Mouse (Mus musculus) limb, embryonic 10.5 days (tissue): ENCODE data around the gene Sctr. TPM values are rescaled to one million over a fixed set of nuclear protein-coding genes. Genes with fewer than 3 reads are reported as not detected.

Source experiments
- DNase-seq: peaks from one replicate; pipeline ENCODE4 v3.0.0-alpha.2; 2017; ENCODE audit warnings: low spot score
- H3K27ac ChIP-seq: fragments of 300-500 bp; sonication (generic); 2 replicates; pipeline ENCODE4 v1.5.1; 2016; ENCODE audit warnings: mild to moderate bottlenecking
- H3K27me3 ChIP-seq: fragments of 300-500 bp; sonication (generic); 2 replicates; pipeline ENCODE4 v1.6.1; 2016; ENCODE audit warnings: low read depth, mild to moderate bottlenecking; ENCODE audit not compliant: poor library complexity, severe bottlenecking
- H3K36me3 ChIP-seq: fragments of 300-500 bp; sonication (generic); 2 replicates; pipeline ENCODE4 v1.6.1; 2016; ENCODE audit warnings: mild to moderate bottlenecking, moderate library complexity
- H3K4me1 ChIP-seq: fragments of 300-500 bp; sonication (generic); 2 replicates; pipeline ENCODE4 v1.6.1; 2016
- H3K4me3 ChIP-seq: fragments of 300-500 bp; sonication (generic); 2 replicates; pipeline ENCODE4 v1.5.1; 2016; ENCODE audit warnings: mild to moderate bottlenecking, moderate library complexity
- H3K9me3 ChIP-seq: fragments of 300-500 bp; sonication (generic); replicated peaks from 2 replicates; pipeline ENCODE4 v1.6.1; 2016; ENCODE audit warnings: mild to moderate bottlenecking
- WGBS: fragments of 180-500 bp; shearing (Covaris S2); methylation state at CpG from one replicate; pipeline ENCODE4 v1.1.7; 2016; 5-methylcytosine and 5-hydroxymethylcytosine counted together
- polyA plus RNA-seq: library from polyadenylated mRNA; unstranded; fragments of >200 nt; fragmentation: Nextera tagmentation; extraction: Ambion mirVana; gene quantifications from 2 replicates; pipeline ENCODE4 v1.2.1, GENCODE M21; 2016

Gene Sctr
- polyA plus RNA-seq, 1 experiment from 2014 or later, result 0.06 TPM

DNA sequence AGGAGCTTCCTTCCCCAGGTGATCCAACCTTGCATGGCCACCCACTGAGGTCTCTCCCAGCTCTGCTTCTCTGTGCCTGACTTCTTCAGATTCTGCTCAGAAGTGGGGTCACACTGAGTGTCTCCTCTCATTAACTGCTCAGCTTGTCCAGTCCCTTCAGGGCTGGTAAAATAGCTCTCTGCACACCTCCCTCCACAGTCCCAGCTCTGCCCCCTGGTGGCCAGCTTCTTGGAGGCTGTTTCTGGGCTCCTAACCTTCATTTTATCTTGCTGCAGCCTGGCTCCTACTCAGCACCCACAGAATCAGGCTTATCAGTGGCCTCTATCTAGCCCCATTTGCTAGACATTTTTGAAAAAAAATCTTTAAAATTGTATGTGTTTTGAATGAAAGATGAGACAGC lies 6.4 kb downstream of the Sctr start:
- peak; percentile 77 for DNase-seq
- no peak overlapping the region for H3K27ac ChIP-seq

GRCm38 (mm10) chr1:120016240-120016639 lies 9.5 kb downstream of the Sctr start:
- WGBS, result 81% methylated on average over 2 of the region's 2 CpGs
- no peak overlapping the region for H3K27ac ChIP-seq
- no peak for DNase-seq
- no peaks in the 10 kb centered on the region for H3K9me3 ChIP-seq
- no peaks in the 10 kb centered on the region for H3K4me1 ChIP-seq
- no peak overlapping the region for H3K4me3 ChIP-seq
- H3K36me3 ChIP-seq, result no peaks in the 10 kb centered on the region
- H3K27me3 ChIP-seq, result no peaks in the 10 kb centered on the region

More for the DNA sequence above, 6.4 kb downstream of the Sctr start:
- H3K36me3 ChIP-seq, result no peaks in the 10 kb centered on the region
- H3K27me3 ChIP-seq, result peaks cover 15% of the 10 kb centered on the region
- no peak overlapping the region for H3K4me3 ChIP-seq
- H3K4me1 ChIP-seq, result no peaks in the 10 kb centered on the region
- H3K9me3 ChIP-seq, result no peaks in the 10 kb centered on the region

DNA sequence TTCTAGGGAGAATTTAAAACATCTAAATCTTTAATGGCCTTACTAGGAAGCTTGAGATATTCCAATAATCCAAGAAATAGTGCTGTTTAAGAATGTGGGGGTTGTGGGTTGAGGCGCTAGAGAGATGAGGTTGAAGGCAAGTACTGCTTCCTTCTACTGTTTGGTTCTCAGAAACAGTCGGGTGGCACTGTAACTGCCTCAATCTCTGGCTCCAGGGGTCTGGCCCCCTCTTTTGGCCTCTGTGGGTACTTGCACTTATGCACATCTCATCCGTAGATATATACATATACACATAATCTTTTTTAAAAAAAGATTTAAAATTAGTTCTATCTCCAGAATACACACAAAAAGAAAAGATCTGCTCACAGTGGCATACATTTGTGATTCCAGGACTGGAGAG lies 12.2 kb downstream of the Sctr start:
- Histone ChIP-seq H3K36me3 (no peaks in the 10 kb centered on the region), H3K27me3 (no peaks in the 10 kb centered on the region), H3K9me3 (no peaks in the 10 kb centered on the region), H3K4me1 (peaks cover 1% of the 10 kb centered on the region; the same call in 1 of the 2 replicates), H3K4me3 (no peak overlapping the region), H3K27ac (no peak overlapping the region)
- 71% methylated on average over 3 of the region's 3 CpGs for WGBS
- no peak for DNase-seq

GRCm38 (mm10) chr1:120019428-120019827 lies 12.7 kb downstream of the Sctr start:
- Histone ChIP-seq H3K4me1 (peaks cover 7% of the 10 kb centered on the region), H3K27me3 (no peaks in the 10 kb centered on the region), H3K9me3 (no peaks in the 10 kb centered on the region), H3K36me3 (no peaks in the 10 kb centered on the region), H3K4me3 (no peak overlapping the region), H3K27ac (no peak overlapping the region)
- WGBS, result 93% methylated on average over 12 of the region's 12 CpGs
- DNase-seq, result no peak

- Histone ChIP-seq H3K27ac (no peak overlapping the region), H3K27me3 (no peaks in the 10 kb centered on the region), H3K9me3 (no peaks in the 10 kb centered on the region), H3K36me3 (no peaks in the 10 kb centered on the region), H3K4me3 (no peak overlapping the region), H3K4me1 (peaks cover 13% of the 10 kb centered on the region)
- DNase-seq, result no peak
- 70% methylated on average over 7 of the region's 7 CpGs for WGBS
Observed at GRCm38 (mm10) chr1:120020322-120020897, 13.7 kb downstream of the Sctr start.

GRCm38 (mm10) chr1:120021951-120022350 lies 15.3 kb downstream of the Sctr start:
- no peak overlapping the region for H3K27ac ChIP-seq
- no peak overlapping the region for H3K4me3 ChIP-seq
- H3K4me1 ChIP-seq, result peaks cover 13% of the 10 kb centered on the region
- DNase-seq, result no peak
- H3K9me3 ChIP-seq, result no peaks in the 10 kb centered on the region
- 92% methylated on average over 17 of the region's 17 CpGs for WGBS
- no peaks in the 10 kb centered on the region for H3K36me3 ChIP-seq
- H3K27me3 ChIP-seq, result no peaks in the 10 kb centered on the region

- Histone ChIP-seq H3K36me3 (no peaks in the 10 kb centered on the region), H3K27ac (no peak overlapping the region), H3K4me1 (peaks cover 13% of the 10 kb centered on the region), H3K9me3 (no peaks in the 10 kb centered on the region), H3K27me3 (no peaks in the 10 kb centered on the region), H3K4me3 (no peak overlapping the region)
- 62% methylated on average over 10 of the region's 10 CpGs for WGBS
- DNase-seq, result no peak
Observed at GRCm38 (mm10) chr1:120024331-120025049, 17.8 kb downstream of the Sctr start.

- no peaks in the 10 kb centered on the region for H3K36me3 ChIP-seq
- 35% methylated on average over 2 of the region's 2 CpGs for WGBS
- H3K9me3 ChIP-seq, result no peaks in the 10 kb centered on the region
- no peak for DNase-seq
- H3K4me3 ChIP-seq, result no peak overlapping the region
- H3K27ac ChIP-seq, result no peak overlapping the region
- H3K4me1 ChIP-seq, result peaks cover 13% of the 10 kb centered on the region
- H3K27me3 ChIP-seq, result no peaks in the 10 kb centered on the region
Observed at GRCm38 (mm10) chr1:120025050-120025439, 18.4 kb downstream of the Sctr start.

GRCm38 (mm10) chr1:120027693-120028092 lies 21.0 kb downstream of the Sctr start:
- WGBS, result 82% methylated on average over 4 of the region's 4 CpGs
- Histone ChIP-seq H3K9me3 (no peaks in the 10 kb centered on the region), H3K4me3 (no peak overlapping the region), H3K27me3 (0 out of 2 replicates have a peak, but pooled peaks cover 6% of the 10 kb centered on the region), H3K4me1 (peaks cover 13% of the 10 kb centered on the region), H3K27ac (no peak overlapping the region), H3K36me3 (no peaks in the 10 kb centered on the region)
- DNase-seq, result no peak

- WGBS, result 90% methylated on average over 3 of the region's 3 CpGs
- Histone ChIP-seq H3K9me3 (no peaks in the 10 kb centered on the region), H3K27ac (no peak overlapping the region), H3K4me1 (peaks cover 3% of the 10 kb centered on the region; the same call in 1 of the 2 replicates), H3K4me3 (no peak overlapping the region), H3K27me3 (0 out of 2 replicates have a peak, but pooled peaks cover 6% of the 10 kb centered on the region), H3K36me3 (no peaks in the 10 kb centered on the region)
- no peak for DNase-seq
Observed at GRCm38 (mm10) chr1:120030474-120030873, 23.8 kb downstream of the Sctr start.

DNA sequence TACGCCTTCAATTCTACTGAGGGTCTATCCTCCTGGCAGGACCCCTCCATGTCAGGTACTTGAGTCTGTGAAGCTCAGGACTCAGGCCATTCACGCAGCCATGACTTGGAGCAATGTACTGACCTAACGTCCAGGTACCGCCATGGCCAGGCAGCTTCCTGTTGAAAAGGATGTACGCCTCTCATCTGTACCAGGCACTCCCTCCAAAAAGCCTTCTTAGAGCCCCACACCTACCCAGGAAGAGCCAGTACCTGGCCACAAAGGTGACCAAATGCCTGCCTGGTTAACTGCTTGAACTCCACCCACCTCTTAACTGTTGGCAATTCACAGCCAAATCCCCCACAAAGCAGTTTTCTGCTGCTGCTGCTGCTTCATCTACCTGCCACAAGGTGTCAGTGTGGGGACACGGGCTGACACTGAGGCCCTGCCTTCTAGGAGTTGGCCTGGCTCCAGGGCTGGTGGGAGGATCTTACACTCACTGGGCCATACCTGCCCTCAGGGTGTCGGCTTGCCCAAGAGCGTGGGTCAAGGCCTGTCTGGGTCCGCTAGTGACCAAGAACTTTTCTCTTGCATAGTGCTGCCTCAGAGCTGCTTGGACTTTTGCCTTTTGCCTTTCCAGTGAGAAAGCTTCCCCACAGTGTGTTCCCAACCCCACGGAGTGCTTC lies 26.2 kb downstream of the Sctr start:
- 44% methylated on average over 10 of the region's 10 CpGs for WGBS
- Histone ChIP-seq H3K4me1 (peaks cover 3% of the 10 kb centered on the region; the same call in 1 of the 2 replicates), H3K9me3 (no peaks in the 10 kb centered on the region), H3K27me3 (0 out of 2 replicates have a peak, but pooled peaks cover 6% of the 10 kb centered on the region), H3K4me3 (no peak overlapping the region), H3K36me3 (no peaks in the 10 kb centered on the region), H3K27ac (no peak overlapping the region)
- DNase-seq, result peak; percentile 77

DNA sequence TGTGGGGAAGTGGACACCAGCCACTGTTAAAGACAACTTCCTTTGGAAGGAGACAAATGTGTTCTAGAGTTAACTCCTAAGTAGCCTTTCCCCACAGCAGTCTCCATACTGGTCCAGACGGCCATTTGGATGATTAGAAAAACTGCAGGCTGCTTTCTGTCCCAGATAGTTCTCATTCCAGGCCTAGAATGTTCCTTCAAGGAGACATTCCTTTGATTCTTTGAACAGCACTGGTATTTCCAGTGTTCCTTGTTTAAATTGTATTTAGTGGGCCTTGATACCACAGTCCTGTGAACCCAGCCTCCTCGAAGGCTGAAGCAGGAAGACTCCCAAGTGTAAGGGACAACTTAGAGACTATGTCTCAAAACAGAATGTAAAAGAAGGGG lies 26.8 kb downstream of the Sctr start:
- H3K9me3 ChIP-seq, result no peaks in the 10 kb centered on the region
- H3K27ac ChIP-seq, result no peak overlapping the region
- 70% methylated on average over 2 of the region's 2 CpGs for WGBS
- peaks cover 3% of the 10 kb centered on the region; the same call in 1 of the 2 replicates for H3K4me1 ChIP-seq
- DNase-seq, result no peak
- H3K27me3 ChIP-seq, result 0 out of 2 replicates have a peak, but pooled peaks cover 6% of the 10 kb centered on the region
- H3K36me3 ChIP-seq, result no peaks in the 10 kb centered on the region
- H3K4me3 ChIP-seq, result no peak overlapping the region

GRCm38 (mm10) chr1:120034793-120035192 lies 28.1 kb downstream of the Sctr start:
- Histone ChIP-seq H3K4me1 (peaks cover 3% of the 10 kb centered on the region; the same call in 1 of the 2 replicates), H3K36me3 (no peaks in the 10 kb centered on the region), H3K4me3 (no peak overlapping the region), H3K27me3 (0 out of 2 replicates have a peak, but pooled peaks cover 6% of the 10 kb centered on the region), H3K9me3 (no peaks in the 10 kb centered on the region), H3K27ac (no peak overlapping the region)
- DNase-seq, result no peak
- 74% methylated on average over 1 of the region's 1 CpGs for WGBS
